Mouse (Mus musculus): Measurements from ENCODE around the gene Isyna1.

The Isyna1 gene

DNA sequence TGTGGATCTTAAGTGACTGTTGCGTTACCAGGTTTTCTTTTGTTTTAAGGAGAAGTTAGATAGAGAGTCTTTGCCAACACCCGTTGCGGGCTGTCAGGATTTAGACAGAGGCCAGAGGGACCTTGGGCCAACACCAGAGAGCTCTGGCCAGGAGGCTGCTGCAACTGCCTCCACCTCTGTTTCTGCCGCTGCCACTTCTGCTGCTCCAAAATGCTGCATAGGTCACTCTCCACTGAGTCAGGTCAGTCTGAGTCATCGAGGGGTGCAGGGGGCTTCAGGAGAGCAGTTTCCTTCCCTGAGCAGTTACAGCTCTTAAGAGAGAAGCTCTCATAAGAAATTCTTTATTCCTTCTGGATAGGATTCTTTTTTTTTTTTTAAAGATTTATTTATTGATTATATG lies 32.9 kb downstream of the Isyna1 start:
- no peak for DNase-seq (ENCODE audit: low read depth)

DNA sequence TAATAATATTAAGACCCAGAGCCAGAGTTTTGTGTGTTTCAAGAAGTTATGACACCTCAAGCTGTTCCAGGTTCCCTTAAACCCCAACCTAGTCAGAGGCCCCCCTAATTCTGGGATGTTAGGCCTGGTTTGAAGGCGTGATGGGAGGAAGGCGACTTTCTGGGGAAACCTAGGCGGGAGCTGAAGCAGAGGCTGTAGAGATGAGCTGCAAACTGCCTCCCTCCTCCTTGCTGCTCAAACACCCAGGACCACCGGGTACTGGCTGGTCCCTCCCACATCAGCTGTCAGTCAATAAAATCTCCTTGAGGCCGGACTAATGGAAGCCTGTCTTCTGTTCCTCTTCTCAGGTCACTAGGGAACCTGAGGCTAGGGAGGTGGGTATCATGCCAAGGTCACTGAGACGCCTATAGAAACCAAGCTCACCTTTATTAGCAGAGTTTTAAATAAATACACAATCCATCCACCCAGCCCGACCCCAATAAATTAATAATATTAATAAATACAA lies 34.9 kb downstream of the Isyna1 start:
- DNase-seq (ENCODE audit: low read depth): no peak

DNA sequence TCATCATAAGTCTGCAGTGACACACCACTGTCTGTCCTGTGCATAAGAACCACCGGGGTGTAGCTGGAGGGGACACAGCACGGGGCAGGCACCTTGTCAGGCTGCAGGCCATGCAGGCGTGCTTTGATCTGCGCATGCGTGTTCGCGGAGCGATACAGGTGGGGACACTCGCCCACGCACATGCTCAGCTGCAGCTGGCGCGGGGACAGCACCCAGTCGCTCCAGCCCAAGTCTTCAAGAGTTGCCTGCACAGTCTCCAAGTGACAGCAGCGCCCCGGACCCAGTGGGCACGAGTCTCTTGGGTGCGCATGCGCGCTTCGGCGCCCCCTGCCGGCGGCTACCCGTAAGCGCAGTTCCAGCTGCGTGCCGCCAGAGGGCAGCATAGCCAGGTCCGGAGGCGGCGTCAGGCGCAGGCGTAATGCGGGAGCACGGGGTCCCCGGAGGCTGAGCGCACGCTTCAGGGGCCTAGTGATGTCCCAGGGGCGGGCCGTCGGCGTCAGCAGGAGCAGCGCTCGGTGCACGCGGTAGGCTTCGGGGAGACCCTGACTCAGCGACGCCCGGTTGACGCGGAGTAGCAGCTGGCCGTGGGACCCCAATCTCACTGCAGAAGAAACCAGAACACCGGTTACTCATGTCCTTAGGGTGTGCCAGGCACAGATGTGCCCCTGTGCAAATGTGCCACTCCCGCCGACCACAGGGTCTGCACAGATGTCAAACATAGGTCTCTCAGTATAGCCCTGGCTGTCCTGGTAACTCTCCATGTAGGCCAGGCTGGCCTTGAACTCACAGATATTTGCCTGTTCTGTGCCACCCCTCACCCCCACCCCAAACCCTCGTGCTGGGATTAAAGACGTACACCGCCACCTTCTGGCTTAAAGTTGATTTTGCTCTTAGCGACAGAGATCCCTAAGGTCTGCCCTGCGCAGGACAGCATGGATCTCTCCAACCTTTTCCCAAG lies 35.7 kb downstream of the Isyna1 start:
- DNase-seq (ENCODE audit: low read depth): peak; percentile 95

DNA sequence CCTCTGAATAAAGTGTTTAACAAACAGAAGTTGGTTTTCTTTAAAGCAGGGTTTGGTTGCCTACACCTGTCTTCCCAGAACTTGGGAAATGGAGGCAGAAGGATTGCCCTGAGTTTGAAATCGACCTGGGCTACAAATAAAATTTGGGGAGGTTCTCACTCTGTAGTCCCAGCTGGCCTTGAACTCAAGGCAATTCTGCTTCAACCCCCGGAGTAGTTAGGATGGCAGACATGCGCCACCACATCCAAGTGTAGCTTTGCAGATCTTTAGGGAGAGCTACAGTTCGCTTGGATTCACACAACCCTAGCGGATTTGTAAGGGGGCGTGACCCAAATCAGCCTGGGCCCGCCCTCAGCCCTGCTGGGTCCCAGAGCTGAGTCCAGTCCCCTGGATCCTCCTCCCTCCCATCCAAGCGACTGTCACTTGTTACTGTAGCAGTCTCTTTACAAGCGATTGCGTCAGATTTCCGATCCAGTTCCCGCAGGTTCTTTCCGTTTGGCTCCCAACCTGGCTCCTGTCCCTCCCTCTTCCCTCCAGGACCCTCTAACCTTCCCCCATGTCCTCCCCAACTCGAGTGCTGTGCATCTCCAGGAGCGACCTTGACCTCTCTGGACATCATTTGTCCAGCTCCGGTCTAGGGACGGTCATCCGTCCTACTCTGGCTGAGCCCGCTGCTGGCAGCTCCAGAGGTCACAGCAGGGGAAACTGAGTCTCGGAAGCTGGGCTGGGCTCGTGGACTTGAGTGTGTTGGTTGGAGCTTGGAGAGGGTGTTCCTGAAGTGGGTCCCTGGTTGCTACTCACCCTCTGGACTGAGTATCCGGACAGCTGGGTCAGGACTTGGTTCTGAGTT lies 36.6 kb downstream of the Isyna1 start:
- DNase-seq (ENCODE audit: low read depth): peak; percentile 42

DNA sequence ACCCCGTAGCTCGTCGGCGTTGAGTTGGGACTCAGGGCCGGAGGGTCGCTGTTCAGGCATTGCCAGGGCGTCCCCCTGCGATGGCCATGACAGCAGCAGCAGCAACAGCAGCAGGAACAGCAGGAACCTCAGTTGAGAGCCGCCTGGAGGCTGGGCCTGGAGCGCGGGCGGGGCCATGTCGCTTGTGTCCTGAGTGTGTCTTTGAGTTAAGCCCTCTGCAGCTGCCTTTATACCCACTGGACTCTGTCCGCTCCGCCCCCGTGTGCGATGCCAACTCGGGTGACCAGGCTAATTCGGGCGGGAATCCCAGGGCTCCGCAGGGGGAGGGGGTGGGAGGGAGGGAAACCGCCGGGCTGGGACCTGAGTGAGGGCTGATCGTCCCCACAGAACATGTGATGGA lies 37.3 kb downstream of the Isyna1 start:
- DNase-seq (ENCODE audit: low read depth): no peak

DNA sequence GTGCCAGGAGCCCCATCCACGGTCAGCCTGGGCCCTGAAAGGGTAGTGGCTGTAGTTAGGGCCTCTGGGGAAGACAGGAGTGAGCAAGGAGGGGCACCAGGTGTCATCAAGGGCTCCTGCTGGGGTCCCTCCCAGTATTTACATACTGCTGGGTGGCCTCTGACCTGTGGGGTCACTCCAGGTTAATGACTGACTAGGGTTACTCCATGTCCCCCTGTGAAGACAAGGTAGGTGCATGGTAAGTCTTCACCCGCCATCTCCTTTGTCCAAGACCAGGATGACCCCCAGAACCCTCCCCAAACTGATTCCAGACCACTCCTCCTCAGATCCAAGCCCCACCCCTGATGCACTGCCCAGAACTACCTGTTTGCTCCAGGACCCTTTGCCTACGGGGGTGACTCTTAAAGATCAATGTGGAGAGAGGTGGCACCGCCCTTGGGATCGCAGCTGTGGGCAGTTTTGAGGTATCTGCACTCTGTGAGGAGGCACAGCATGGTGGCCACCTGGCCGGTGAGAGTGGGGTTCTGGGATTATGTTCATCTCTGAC lies 38.2 kb downstream of the Isyna1 start, which contains the start of gene Gdf15:
Gene Gdf15, minus strand, starts transcription at position 111 of the 547 bp plus-strand sequence.
- DNase-seq (ENCODE audit: low read depth): no peak

DNA sequence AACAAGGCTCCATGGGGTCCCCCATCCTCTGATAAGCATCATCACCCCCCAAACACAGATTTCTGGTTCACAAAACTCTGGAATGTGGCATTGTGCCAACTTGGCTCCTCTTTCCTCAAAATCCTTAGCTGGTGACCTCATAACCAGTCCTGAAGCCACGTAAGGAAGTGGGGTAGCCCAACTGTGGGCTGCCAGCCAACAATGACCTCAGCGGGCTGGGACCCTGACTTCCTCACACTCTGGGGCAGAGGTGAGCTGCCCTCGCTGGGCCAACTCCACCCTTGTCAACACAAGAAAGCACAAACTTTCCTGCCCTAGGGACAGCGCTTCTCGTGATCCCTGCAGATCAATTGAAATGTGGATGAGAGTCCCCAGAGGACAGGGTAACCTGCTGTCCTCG lies 39.9 kb downstream of the Isyna1 start:
- no peak for DNase-seq (ENCODE audit: low read depth)

DNA sequence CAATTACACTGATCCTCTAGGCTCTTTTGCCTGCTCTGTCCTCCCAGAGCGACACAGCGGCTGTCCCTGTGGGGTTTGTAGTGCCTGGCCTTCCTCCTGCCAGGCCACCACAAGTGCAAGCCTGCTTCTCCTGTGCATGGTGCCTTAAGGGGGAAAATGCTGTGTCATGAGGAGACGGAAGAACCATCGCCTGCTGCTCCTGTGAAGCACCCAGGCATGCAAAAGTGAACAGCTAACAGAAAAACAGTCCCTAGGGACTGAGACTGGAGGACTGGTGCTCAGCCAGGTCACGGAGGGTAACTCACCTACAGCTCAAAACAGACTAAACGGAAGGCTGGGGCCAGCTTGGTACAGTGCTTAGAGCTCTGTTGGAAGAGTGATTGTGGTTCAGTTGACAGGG lies 41.4 kb downstream of the Isyna1 start:
- DNase-seq (ENCODE audit: low read depth): no peak

DNA sequence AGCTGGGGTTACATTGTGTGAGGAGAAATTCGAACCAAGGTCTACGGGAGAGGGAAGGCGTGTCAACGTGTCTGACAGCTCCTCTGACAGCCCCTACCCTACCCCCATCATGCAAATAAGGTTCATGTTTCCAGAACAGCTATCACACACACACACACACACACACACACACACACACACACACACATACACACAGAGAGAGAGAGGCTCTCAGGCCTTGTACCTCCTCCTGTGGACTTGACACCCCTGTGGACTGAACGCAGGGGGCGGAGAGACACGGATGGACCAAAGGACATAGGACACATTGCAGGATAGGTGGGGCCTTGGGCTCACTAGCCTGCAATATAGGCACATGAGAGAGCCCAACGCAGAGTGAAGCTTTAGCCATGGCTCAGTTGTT lies 42.7 kb downstream of the Isyna1 start:
- no peak for DNase-seq (ENCODE audit: low read depth)

DNA sequence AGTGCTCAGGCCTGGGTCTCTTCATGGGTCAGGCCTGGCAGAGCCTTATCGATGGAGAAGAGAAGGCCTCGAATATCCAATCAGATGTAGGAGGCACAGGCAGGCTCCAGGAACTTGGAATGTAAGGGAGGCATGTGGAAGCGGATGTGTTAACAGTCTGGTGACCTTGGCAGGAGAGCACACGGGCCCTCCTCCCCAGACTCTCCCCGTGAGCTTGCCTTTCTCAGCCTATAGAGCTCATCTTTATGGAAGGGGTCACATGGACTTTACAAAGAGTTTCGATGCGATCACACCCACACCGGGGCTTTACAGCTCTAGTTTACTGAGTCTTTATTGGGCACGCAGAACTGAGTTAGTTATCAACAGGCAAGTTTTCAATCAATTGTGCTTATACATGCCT lies 44.6 kb downstream of the Isyna1 start:
- no peak for DNase-seq (ENCODE audit: low read depth)

DNA sequence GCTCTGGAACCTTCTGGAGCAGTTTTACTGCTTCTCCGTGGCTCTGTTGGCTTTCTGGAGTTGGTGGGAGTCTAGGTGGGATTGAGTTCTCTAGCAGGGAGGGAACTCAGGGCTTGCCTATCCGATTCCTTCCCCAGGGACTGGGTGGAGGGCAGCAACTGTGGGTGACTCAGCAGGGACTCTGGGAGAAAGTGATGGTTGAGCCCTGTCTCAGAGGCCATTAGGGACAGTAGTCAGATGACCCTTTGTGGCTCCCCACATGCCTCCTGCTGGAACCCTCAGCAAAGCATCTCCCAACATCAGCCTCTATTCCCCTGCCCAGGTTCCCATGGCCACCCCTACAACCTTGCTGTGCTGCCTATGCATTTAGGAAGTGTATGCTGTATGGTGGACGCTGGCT lies 48.8 kb downstream of the Isyna1 start:
- DNase-seq (ENCODE audit: low read depth): no peak

DNA sequence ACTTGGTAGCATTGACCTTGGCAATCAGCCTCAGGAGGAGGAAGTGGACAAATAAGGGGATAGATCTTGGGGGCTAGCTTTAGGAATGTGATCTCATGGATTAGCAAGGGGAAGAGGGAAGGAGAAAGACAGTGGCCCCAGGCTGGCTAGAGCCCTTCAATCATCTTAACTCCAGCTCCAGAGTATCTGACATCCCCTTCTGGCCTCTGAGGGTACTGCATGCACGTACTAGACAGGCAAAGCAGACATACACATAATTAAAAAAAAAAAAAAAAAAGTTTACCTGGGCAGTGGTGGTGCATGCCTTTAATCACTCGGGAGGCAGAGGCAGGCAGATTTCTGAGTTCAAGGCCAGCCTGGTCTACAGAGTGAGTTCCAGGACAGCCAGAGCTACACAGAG lies 49.9 kb downstream of the Isyna1 start:
- peak; percentile 69 for DNase-seq (ENCODE audit: low read depth)

DNA sequence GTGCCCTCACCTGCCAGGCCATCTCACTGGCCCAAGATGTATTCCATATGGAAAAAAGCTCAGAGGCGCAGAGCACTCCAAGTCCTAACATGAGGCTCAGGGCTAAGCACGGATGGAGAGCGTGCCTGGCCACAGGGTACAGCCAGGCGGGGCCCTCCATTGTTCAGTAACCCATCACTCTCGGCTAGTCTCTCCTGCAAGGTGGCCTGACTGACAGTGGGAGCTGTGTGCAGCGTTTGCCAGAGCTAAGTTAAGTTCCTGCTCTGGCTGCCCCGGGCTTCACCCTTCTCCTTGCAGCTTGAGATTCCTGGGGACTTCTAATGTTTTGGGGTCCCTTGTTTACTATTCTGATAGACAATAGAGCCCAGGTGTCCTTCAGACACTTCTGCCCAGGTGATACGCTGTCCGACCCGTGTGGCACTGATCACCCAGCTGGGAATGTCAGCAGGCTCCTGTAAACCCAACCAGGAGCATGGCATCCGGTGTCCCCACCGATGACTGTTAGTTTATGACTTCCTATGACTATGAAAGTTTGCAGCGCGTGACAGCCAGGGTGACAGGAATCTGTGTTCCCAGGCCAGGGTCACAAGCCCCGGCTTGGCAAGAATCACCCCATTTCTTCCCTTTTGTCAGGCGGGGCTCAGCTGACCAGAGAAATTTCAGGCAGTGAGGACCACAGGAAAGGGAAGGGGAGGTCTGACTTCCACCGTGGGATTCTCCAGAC lies 51.5 kb downstream of the Isyna1 start:
- no peak for DNase-seq (ENCODE audit: low read depth)

DNA sequence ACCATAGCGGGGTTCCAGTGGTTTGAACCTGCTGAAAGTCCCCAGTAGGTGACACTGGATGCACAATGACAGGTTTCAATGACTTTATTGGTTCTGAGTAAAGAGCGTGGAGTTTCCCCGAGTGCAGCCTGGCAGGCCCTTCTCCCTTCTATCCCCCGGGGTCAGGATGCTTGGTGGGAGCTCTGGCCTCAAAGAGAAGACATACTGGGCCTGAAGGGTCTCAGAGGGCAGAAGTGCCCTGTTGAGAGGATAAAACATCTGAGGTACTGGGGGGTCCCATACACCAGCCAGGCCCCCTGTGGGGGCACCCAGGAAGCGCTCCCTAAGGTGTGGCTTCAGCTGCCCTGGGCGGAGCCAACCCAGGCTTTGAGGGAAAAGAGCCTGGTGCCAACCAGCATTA lies 52.2 kb downstream of the Isyna1 start:
- DNase-seq (ENCODE audit: low read depth): no peak

DNA sequence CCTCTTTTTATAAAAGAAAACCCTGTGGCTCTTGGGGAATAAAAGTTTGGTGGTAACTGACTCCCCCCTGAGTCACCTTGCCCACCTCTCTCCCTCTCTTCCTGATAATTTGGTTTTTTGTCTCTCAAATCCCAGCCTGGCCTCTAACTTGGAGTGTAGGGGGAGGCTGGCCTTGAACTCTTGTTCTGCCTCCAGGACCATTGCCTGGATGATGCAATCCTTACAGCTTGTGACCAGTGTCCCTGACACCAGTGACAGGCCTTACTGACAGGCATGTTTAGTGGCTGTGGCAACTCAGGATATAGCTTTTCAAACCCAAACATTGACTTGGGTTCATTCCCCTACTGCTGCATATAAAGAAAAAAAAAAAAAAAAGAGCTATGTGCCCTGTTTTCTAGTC lies 52.6 kb downstream of the Isyna1 start:
- no peak for DNase-seq (ENCODE audit: low read depth)
